Mouse (Mus musculus) heart, embryonic 15.5 days (tissue): ENCODE measurements around the gene Stard3. TPM values are rescaled to one million over a fixed set of nuclear protein-coding genes. Genes with fewer than 3 reads are reported as not detected.

Experiments used
- ATAC-seq: fragments of 200-750 bp; cut with Nextera tagmentation; replicated peaks from 2 replicates; pipeline ENCODE4 v1.8.0; 2017; ENCODE audit warnings: low read depth, moderate TSS enrichment; ENCODE audit not compliant: insufficient number of reproducible peaks, insufficient read depth, low FRiP score
- H3K27ac ChIP-seq: fragments of 300-500 bp; sonication (generic); 2 replicates; pipeline ENCODE4 v1.5.1; 2015; ENCODE audit warnings: mild to moderate bottlenecking, inconsistent platforms
- H3K27me3 ChIP-seq: fragments of 300-500 bp; sonication (generic); 2 replicates; pipeline ENCODE4 v1.6.1; 2015; ENCODE audit warnings: inconsistent platforms
- H3K36me3 ChIP-seq: fragments of 300-500 bp; sonication (generic); 2 replicates; pipeline ENCODE4 v1.6.1; 2015; ENCODE audit warnings: mild to moderate bottlenecking, inconsistent platforms
- H3K4me1 ChIP-seq: fragments of 300-500 bp; sonication (generic); replicated peaks from 2 replicates; pipeline ENCODE4 v1.6.1; 2015; ENCODE audit warnings: inconsistent platforms
- H3K4me2 ChIP-seq: fragments of 300-500 bp; sonication (generic); 2 replicates; pipeline ENCODE4 v1.6.1; 2015; ENCODE audit warnings: inconsistent platforms, mild to moderate bottlenecking, moderate library complexity
- H3K4me3 ChIP-seq: fragments of 300-500 bp; sonication (generic); 2 replicates; pipeline ENCODE4 v1.5.1; 2015; ENCODE audit warnings: mild to moderate bottlenecking, inconsistent platforms
- H3K9ac ChIP-seq: fragments of 300-500 bp; sonication (generic); 2 replicates; pipeline ENCODE4 v1.6.1; 2015; ENCODE audit warnings: mild to moderate bottlenecking, inconsistent platforms
- H3K9me3 ChIP-seq: fragments of 300-500 bp; sonication (generic); replicated peaks from 2 replicates; pipeline ENCODE4 v1.6.1; 2016; ENCODE audit warnings: inconsistent platforms
- WGBS: fragments of 180-500 bp; shearing (Covaris S2); methylation state at CpG from one replicate; pipeline ENCODE4 v1.1.7; 2015; ENCODE audit warnings: mixed read lengths; 5-methylcytosine and 5-hydroxymethylcytosine counted together
- polyA plus RNA-seq: library from polyadenylated mRNA; unstranded; fragments of >200 nt; fragmentation: Nextera tagmentation; extraction: Ambion mirVana; gene quantifications from 2 replicates; pipeline ENCODE4 v1.2.1, GENCODE M21; 2015

Stard3 gene
- polyA plus RNA-seq, 1 experiment from 2014 or later: 33.9 TPM

DNA sequence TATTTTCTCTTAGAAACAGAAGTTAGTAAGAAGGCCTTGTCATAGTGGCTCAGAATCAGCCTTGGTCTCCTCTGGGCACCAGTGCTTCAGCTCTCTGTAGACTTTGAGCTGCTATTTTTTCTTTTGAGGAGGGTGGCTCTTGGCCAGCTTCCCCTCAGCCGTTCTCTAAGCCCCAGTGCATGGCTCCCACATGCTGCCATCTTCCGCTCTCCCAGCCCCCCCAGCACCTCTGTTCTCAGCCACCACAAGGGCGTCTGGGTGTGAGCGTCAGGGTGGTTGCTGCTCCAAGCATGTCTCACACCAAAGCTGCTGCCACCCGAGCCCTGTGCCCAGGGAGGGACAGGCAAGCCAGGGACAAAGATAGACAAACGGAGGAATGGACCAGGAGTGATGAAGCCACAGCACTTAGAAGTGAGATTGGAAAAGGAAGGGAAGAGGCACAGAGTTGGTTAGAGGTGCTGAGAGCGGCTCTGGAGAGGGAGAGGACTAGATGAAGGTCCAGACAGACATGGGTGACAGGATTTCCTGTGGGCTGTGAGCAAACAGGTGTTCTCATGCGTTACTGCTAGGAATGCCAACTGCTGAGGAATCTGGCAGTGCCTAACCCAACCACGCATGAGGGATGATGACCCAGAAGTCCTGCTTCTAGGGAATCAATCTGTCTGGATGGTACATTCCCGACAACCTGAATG lies 9.1 kb downstream of the Stard3 start:
- no peak overlapping the region for H3K4me3 ChIP-seq
- H3K4me2 ChIP-seq: peak overlapping the region; percentile 33
- H3K36me3 ChIP-seq: no peaks in the 10 kb centered on the region
- ATAC-seq: peak; percentile 9; the same call in 1 of the 2 replicates
- H3K9me3 ChIP-seq: no peaks in the 10 kb centered on the region
- no peaks in the 10 kb centered on the region for H3K27me3 ChIP-seq
- peaks cover 59% of the 10 kb centered on the region for H3K4me1 ChIP-seq
- H3K27ac ChIP-seq: peak overlapping the region; percentile 88
- 44% methylated on average over 10 of the region's 10 CpGs for WGBS
- no peak overlapping the region for H3K9ac ChIP-seq

DNA sequence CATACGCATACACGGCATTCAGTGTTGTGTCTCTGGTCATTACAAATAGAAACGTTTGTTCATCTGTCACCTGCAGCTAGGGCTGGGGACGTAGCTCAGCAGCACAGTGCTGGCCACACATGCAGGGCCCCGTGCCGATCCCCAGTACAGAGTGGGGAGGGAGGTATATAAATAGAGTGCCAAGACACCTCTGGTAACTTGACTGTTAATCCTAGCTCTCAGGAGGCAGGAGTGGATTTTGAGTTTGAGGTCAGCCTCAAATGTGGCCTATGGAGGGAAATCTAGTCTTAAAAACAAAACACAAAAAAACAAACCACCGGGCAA lies 9.7 kb downstream of the Stard3 start:
- WGBS: 51% methylated on average over 7 of the region's 7 CpGs
- Histone ChIP-seq H3K9me3 (no peaks in the 10 kb centered on the region), H3K36me3 (no peaks in the 10 kb centered on the region), H3K9ac (no peak overlapping the region), H3K4me3 (no peak overlapping the region), H3K4me1 (peaks cover 64% of the 10 kb centered on the region), H3K27me3 (no peaks in the 10 kb centered on the region), H3K27ac (peak overlapping the region; percentile 88), H3K4me2 (peak overlapping the region; percentile 33; the same call in 1 of the 2 replicates)
- ATAC-seq: no peak; the same call in 1 of the 2 replicates

GRCm38 (mm10) chr11:98369337-98369736 lies 11.2 kb downstream of the Stard3 start:
- H3K27me3 ChIP-seq: no peaks in the 10 kb centered on the region
- no peak overlapping the region for H3K4me2 ChIP-seq
- no peak overlapping the region for H3K9ac ChIP-seq
- 59% methylated on average over 6 of the region's 6 CpGs for WGBS
- H3K4me3 ChIP-seq: no peak overlapping the region
- H3K9me3 ChIP-seq: no peaks in the 10 kb centered on the region
- no peak for ATAC-seq
- H3K4me1 ChIP-seq: peaks cover 74% of the 10 kb centered on the region
- no peak overlapping the region for H3K27ac ChIP-seq
- H3K36me3 ChIP-seq: no peaks in the 10 kb centered on the region

GRCm38 (mm10) chr11:98370588-98370987 lies 12.4 kb downstream of the Stard3 start:
- peaks cover 85% of the 10 kb centered on the region for H3K4me1 ChIP-seq
- no peaks in the 10 kb centered on the region for H3K9me3 ChIP-seq
- H3K36me3 ChIP-seq: peaks cover 9% of the 10 kb centered on the region; the same call in 1 of the 2 replicates
- ATAC-seq: no peak
- WGBS: 91% methylated on average over 2 of the region's 2 CpGs
- H3K4me3 ChIP-seq: no peak overlapping the region
- no peak overlapping the region for H3K27ac ChIP-seq
- no peak overlapping the region for H3K4me2 ChIP-seq
- H3K27me3 ChIP-seq: no peaks in the 10 kb centered on the region
- H3K9ac ChIP-seq: no peak overlapping the region

DNA sequence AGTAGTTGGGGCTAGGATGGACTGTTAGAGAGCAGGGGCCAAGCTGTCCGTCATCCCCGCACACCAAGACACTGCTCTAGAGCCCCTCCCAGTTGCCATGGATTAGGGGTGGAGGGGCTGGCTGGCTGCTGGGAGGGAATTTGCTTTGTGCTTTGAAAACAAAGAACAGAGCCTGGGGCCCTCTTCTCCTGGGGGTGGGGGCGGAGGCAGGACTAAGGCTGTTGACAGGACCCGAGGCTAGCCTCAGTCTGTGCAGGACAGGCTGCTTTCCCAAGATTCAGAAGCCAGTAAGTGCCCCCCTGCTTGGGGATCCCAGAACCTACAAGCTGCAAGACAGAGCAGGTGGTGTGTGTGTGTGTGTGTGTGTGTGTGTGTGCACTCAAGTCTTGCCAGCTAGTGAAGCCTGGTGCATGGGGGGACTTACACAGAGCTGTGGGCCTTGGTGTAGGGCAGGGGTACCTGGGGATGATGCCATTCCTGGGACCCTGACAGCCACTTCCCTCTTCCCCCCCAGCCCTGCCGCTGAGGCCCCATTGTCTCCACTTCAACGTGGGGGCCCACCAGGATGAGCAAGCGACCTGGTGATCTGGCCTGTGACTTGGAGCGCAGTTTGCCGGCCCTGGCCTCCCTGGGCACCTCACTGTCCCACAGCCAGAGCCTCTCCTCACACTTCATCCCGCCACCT lies 13.5 kb downstream of the Stard3 start:
- peaks cover 11% of the 10 kb centered on the region; the same call in 1 of the 2 replicates for H3K36me3 ChIP-seq
- peak overlapping the region; percentile 28; the same call in 1 of the 2 replicates for H3K9ac ChIP-seq
- no peak overlapping the region for H3K4me2 ChIP-seq
- H3K4me1 ChIP-seq: peaks cover 84% of the 10 kb centered on the region
- H3K27me3 ChIP-seq: no peaks in the 10 kb centered on the region
- H3K27ac ChIP-seq: no peak overlapping the region
- 42% methylated on average over 10 of the region's 10 CpGs for WGBS
- no peak overlapping the region for H3K4me3 ChIP-seq
- no peak for ATAC-seq
- H3K9me3 ChIP-seq: no peaks in the 10 kb centered on the region

DNA sequence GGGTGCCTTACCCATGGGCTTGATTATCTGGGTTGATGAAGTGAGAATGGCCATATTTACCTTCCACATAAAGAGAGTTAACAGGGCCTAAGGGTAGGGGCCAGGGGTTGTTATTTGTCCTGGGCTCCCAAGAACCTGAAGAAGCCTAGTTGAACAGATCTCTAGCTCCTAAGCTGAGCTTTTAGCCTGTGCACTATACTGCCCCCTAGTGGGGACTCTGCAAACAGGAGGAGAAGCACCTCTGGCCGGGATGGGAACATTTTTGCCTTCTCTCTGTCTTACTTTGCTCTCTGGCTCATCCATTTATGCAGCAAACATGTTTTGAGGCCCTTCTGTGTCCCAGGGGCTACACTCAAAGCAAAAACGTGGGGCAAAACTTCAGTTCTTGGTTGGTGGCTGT lies 14.2 kb downstream of the Stard3 start:
- no peak overlapping the region for H3K4me3 ChIP-seq
- H3K36me3 ChIP-seq: peaks cover 18% of the 10 kb centered on the region
- no peak overlapping the region for H3K27ac ChIP-seq
- H3K9ac ChIP-seq: 0 out of 2 replicates have a peak overlapping the region, but pooled peaks have one; percentile 28
- H3K4me2 ChIP-seq: no peak overlapping the region
- H3K4me1 ChIP-seq: peaks cover 84% of the 10 kb centered on the region
- ATAC-seq: no peak
- no peaks in the 10 kb centered on the region for H3K27me3 ChIP-seq
- no peaks in the 10 kb centered on the region for H3K9me3 ChIP-seq
- WGBS: 8% methylated on average over 2 of the region's 2 CpGs

- Histone ChIP-seq H3K36me3 (peaks cover 23% of the 10 kb centered on the region), H3K4me1 (peaks cover 86% of the 10 kb centered on the region), H3K9ac (no peak overlapping the region), H3K27ac (no peak overlapping the region), H3K4me2 (no peak overlapping the region), H3K4me3 (no peak overlapping the region), H3K9me3 (no peaks in the 10 kb centered on the region), H3K27me3 (no peaks in the 10 kb centered on the region)
- ATAC-seq: no peak
- 71% methylated on average over 6 of the region's 6 CpGs for WGBS
Measured at GRCm38 (mm10) chr11:98373244-98373643, 15.1 kb downstream of the Stard3 start.

- H3K4me1 ChIP-seq: peaks cover 87% of the 10 kb centered on the region
- WGBS: 38% methylated on average over 8 of the region's 8 CpGs
- H3K27ac ChIP-seq: peak overlapping the region; percentile 86
- peaks cover 33% of the 10 kb centered on the region for H3K36me3 ChIP-seq
- H3K4me2 ChIP-seq: no peak overlapping the region
- no peaks in the 10 kb centered on the region for H3K9me3 ChIP-seq
- H3K27me3 ChIP-seq: no peaks in the 10 kb centered on the region
- no peak overlapping the region for H3K4me3 ChIP-seq
- ATAC-seq: peak; percentile 72
- H3K9ac ChIP-seq: 0 out of 2 replicates have a peak overlapping the region, but pooled peaks have one; percentile 20
Measured at GRCm38 (mm10) chr11:98374266-98374665, 16.1 kb downstream of the Stard3 start.

GRCm38 (mm10) chr11:98376756-98377155 lies 18.6 kb downstream of the Stard3 start:
- Histone ChIP-seq H3K27me3 (no peaks in the 10 kb centered on the region), H3K4me2 (no peak overlapping the region), H3K9me3 (no peaks in the 10 kb centered on the region), H3K27ac (0 out of 2 replicates have a peak overlapping the region, but pooled peaks have one; percentile 79), H3K36me3 (peaks cover 36% of the 10 kb centered on the region), H3K9ac (peak overlapping the region; percentile 20; the same call in 1 of the 2 replicates), H3K4me3 (no peak overlapping the region), H3K4me1 (peaks cover 89% of the 10 kb centered on the region)
- 72% methylated on average over 5 of the region's 5 CpGs for WGBS
- ATAC-seq: no peak

GRCm38 (mm10) chr11:98377787-98378186 lies 19.6 kb downstream of the Stard3 start:
- peak overlapping the region; percentile 79 for H3K27ac ChIP-seq
- no peak overlapping the region for H3K9ac ChIP-seq
- no peaks in the 10 kb centered on the region for H3K9me3 ChIP-seq
- 44% methylated on average over 11 of the region's 11 CpGs for WGBS
- no peaks in the 10 kb centered on the region for H3K27me3 ChIP-seq
- H3K4me1 ChIP-seq: peaks cover 82% of the 10 kb centered on the region
- no peak; the same call in 1 of the 2 replicates for ATAC-seq
- H3K36me3 ChIP-seq: peaks cover 36% of the 10 kb centered on the region
- H3K4me2 ChIP-seq: no peak overlapping the region
- H3K4me3 ChIP-seq: no peak overlapping the region

DNA sequence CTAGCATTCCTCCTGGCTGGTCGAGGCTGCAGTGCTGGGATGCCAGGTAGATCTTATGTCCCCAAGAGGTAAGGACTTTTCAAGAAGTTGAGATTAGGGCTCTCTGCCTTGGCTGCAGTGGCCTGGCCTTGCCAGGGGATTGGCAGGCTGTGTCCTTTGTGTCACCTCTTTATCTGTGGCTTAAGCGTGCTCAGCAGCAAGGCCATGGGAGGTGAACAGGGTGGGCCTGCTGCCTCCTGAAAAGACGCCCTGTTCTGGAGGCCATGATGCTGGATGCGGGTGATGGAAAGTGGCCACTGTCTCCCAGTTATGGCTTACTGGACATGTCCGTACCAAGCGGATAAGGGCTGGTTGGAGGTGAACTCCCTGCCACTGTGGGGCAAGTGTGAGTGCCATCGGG lies 21.2 kb downstream of the Stard3 start:
- peaks cover 36% of the 10 kb centered on the region for H3K36me3 ChIP-seq

More for the DNA sequence above, 21.2 kb downstream of the Stard3 start:
- Histone ChIP-seq H3K27me3 (no peaks in the 10 kb centered on the region), H3K4me1 (peaks cover 83% of the 10 kb centered on the region), H3K4me2 (no peak overlapping the region), H3K9ac (no peak overlapping the region), H3K9me3 (no peaks in the 10 kb centered on the region), H3K4me3 (no peak overlapping the region), H3K27ac (peak overlapping the region; percentile 72)
- no peak for ATAC-seq
- WGBS: 63% methylated on average over 7 of the region's 7 CpGs
